Mouse (Mus musculus): ENCODE measurements at regions not wholly inside any gene's neighbourhood (a gene's known extent, or its start where the extent isn't known, plus 50 kb on each side); places are given as distances from the start of the nearest gene placed in this dataset.

DNA sequence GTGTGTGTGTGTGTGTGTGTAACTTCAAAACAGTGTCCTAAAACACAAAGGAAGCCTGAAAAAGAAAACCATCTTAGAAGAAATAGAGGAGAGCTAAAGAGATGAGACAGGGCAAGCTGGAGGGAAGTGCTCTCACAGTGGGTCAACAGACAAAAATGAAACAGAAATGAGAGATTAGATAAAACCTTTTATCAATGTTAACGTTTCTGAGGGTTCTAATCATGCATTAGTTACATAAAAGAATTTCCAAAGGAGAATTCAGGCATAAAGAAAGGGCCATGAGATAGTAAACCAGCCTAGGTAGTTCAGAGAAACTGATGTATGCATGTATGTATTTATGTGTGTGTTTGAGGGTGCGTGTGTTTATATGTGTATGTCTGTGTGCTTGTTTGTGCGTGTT is 319.7 kb upstream of the Runx1 start:
- TF ChIP-seq CTCF (IDR thresholded peaks at IDR 0.05; ENCODE audit: low read depth, low read length) (no peak), GATA2 (IDR thresholded peaks at IDR 0.05; ENCODE audit: borderline replicate concordance, low read depth, low read length) (no peak), GATA1 (IDR thresholded peaks at IDR 0.05; ENCODE audit: borderline replicate concordance, low read length) (no peak)
